Mouse (Mus musculus) kidney, adult 2 months (tissue): Measurements from ENCODE around the gene 1700001C19Rik. TPM values are rescaled to one million over a fixed set of nuclear protein-coding genes. Genes with fewer than 3 reads are reported as not detected.

Experiments used
- DNase-seq: peaks from one replicate; pipeline ENCODE4 v3.0.0; 2021
- H3K27ac ChIP-seq: fragments of 200-500 bp; 2 replicates; pipeline ENCODE4 v1.5.1; 2012; ENCODE audit warnings: low read depth, low read length, control low read depth, inconsistent platforms; ENCODE audit not compliant: insufficient read depth
- H3K27me3 ChIP-seq: fragments of 200-500 bp; replicated peaks from 2 replicates; pipeline ENCODE4 v1.6.1; 2012; ENCODE audit warnings: mild to moderate bottlenecking, moderate library complexity, low read length, inconsistent platforms; ENCODE audit not compliant: control insufficient read depth, insufficient read depth
- H3K36me3 ChIP-seq: fragments of 200-500 bp; 2 replicates; pipeline ENCODE4 v1.6.1; 2012; ENCODE audit warnings: mild to moderate bottlenecking, moderate library complexity, low read length, inconsistent platforms; ENCODE audit not compliant: control insufficient read depth, insufficient read depth
- H3K4me1 ChIP-seq: fragments of 200-500 bp; 2 replicates; pipeline ENCODE4 v1.6.1; 2011; ENCODE audit warnings: low read length; ENCODE audit not compliant: control insufficient read depth, insufficient read depth
- H3K4me3 ChIP-seq: fragments of 200-500 bp; 2 replicates; pipeline ENCODE4 v1.5.1; 2011; ENCODE audit warnings: mild to moderate bottlenecking, low read depth, low read length, control low read depth; ENCODE audit not compliant: insufficient read depth
- CTCF ChIP-seq: fragments of 200-500 bp; conservative IDR thresholded peaks from 2 replicates; pipeline ENCODE4 v1.5.1; 2011; ENCODE audit warnings: low read depth, mild to moderate bottlenecking, control low read depth, low read length, moderate library complexity, mixed read lengths; ENCODE audit not compliant: insufficient read depth, insufficient read length
- POLR2A ChIP-seq: fragments of 200-500 bp; IDR thresholded peaks from one replicate; pipeline ENCODE4 v1.6.1; 2011; ENCODE audit warnings: low read depth, low read length, control low read depth
- WGBS: fragments of 180-500 bp; shearing (Covaris S2); methylation state at CpG from one replicate; pipeline ENCODE4 v1.1.7; 2018; 5-methylcytosine and 5-hydroxymethylcytosine counted together
- polyA plus RNA-seq: library from polyadenylated mRNA; depleted of rRNA; stranded (reverse); fragments of >200 nt; gene quantifications from 2 replicates; pipeline ENCODE4 v1.2.3, GENCODE M21; 2012

Gene 1700001C19Rik
- polyA plus RNA-seq, 1 experiment, result 0.09 TPM

- Histone ChIP-seq H3K4me1 (peaks cover 25% of the 10 kb centered on the region), H3K27ac (peak overlapping the region; percentile 85)
- peak; percentile 74 for DNase-seq
Measured at GRCm38 (mm10) chr17:47450880-47451565, 13.8 kb upstream of the 1700001C19Rik start.

GRCm38 (mm10) chr17:47450239-47450638 lies 13.1 kb upstream of the 1700001C19Rik start:
- DNase-seq, result no peak
- H3K4me1 ChIP-seq, result peaks cover 24% of the 10 kb centered on the region
- 64% methylated on average over 7 of the region's 7 CpGs for WGBS

More at GRCm38 (mm10) chr17:47450880-47451565, 13.8 kb upstream of the 1700001C19Rik start:
- WGBS, result 52% methylated on average over 12 of the region's 12 CpGs
- TF ChIP-seq CTCF, result no peak
- Histone ChIP-seq H3K27me3 (no peaks in the 10 kb centered on the region), H3K36me3 (no peaks in the 10 kb centered on the region), H3K4me3 (no peak overlapping the region)

GRCm38 (mm10) chr17:47449432-47449831 lies 12.3 kb upstream of the 1700001C19Rik start:
- H3K4me1 ChIP-seq, result peaks cover 22% of the 10 kb centered on the region
- no peaks in the 10 kb centered on the region for H3K36me3 ChIP-seq
- no peaks in the 10 kb centered on the region for H3K27me3 ChIP-seq
- H3K4me3 ChIP-seq, result no peak overlapping the region
- H3K27ac ChIP-seq, result peak overlapping the region; percentile 13
- no peak for TF ChIP-seq POLR2A
- TF ChIP-seq CTCF, result no peak
- WGBS, result 66% methylated on average over 5 of the region's 5 CpGs
- DNase-seq, result no peak

More at GRCm38 (mm10) chr17:47450239-47450638, 13.1 kb upstream of the 1700001C19Rik start:
- TF ChIP-seq POLR2A, result no peak
- TF ChIP-seq CTCF, result no peak
- Histone ChIP-seq H3K27me3 (no peaks in the 10 kb centered on the region), H3K36me3 (no peaks in the 10 kb centered on the region), H3K4me3 (no peak overlapping the region), H3K27ac (peak overlapping the region; percentile 18; the same call in 1 of the 2 replicates)

- peak; percentile 31 for DNase-seq
- TF ChIP-seq POLR2A, result no peak
- no peak for TF ChIP-seq CTCF
- Histone ChIP-seq H3K27ac (peak overlapping the region; percentile 29), H3K36me3 (no peaks in the 10 kb centered on the region), H3K4me3 (no peak overlapping the region), H3K27me3 (no peaks in the 10 kb centered on the region), H3K4me1 (peaks cover 25% of the 10 kb centered on the region)
- 24% methylated on average over 8 of the region's 8 CpGs for WGBS
Measured at GRCm38 (mm10) chr17:47448523-47449372, 11.6 kb upstream of the 1700001C19Rik start.

GRCm38 (mm10) chr17:47446561-47446960 lies 9.4 kb upstream of the 1700001C19Rik start:
- WGBS, result 88% methylated on average over 11 of the region's 11 CpGs
- TF ChIP-seq POLR2A (no peak), CTCF (no peak)
- Histone ChIP-seq H3K4me3 (no peak overlapping the region), H3K36me3 (no peaks in the 10 kb centered on the region), H3K27me3 (no peaks in the 10 kb centered on the region), H3K4me1 (peaks cover 17% of the 10 kb centered on the region), H3K27ac (no peak overlapping the region)
- DNase-seq, result no peak

GRCm38 (mm10) chr17:47446025-47446424 lies 8.8 kb upstream of the 1700001C19Rik start:
- H3K4me1 ChIP-seq, result peaks cover 15% of the 10 kb centered on the region
- TF ChIP-seq POLR2A, result no peak
- TF ChIP-seq CTCF, result no peak

GRCm38 (mm10) chr17:47445518-47445917 lies 8.3 kb upstream of the 1700001C19Rik start:
- DNase-seq, result no peak
- Histone ChIP-seq H3K36me3 (no peaks in the 10 kb centered on the region), H3K4me3 (no peak overlapping the region), H3K27ac (no peak overlapping the region), H3K27me3 (no peaks in the 10 kb centered on the region), H3K4me1 (peaks cover 15% of the 10 kb centered on the region)
- WGBS, result 79% methylated on average over 11 of the region's 11 CpGs
- TF ChIP-seq POLR2A, result no peak
- no peak for TF ChIP-seq CTCF

More at GRCm38 (mm10) chr17:47446025-47446424, 8.8 kb upstream of the 1700001C19Rik start:
- H3K4me3 ChIP-seq, result no peak overlapping the region
- DNase-seq, result no peak
- WGBS, result 90% methylated on average over 9 of the region's 9 CpGs
- H3K27me3 ChIP-seq, result no peaks in the 10 kb centered on the region
- no peak overlapping the region for H3K27ac ChIP-seq
- H3K36me3 ChIP-seq, result no peaks in the 10 kb centered on the region
